Mouse (Mus musculus) ES-E14 (cell line): ENCODE results near the gene Plac9a. TPM values are rescaled to one million over a fixed set of nuclear protein-coding genes. Genes with fewer than 3 reads are reported as not detected.

Experiments
- DNase-seq: peaks from one replicate; pipeline ENCODE4 v3.0.0-alpha.2; 2013; ENCODE audit warnings: low read depth, low spot score
- H3K27ac ChIP-seq: 2 replicates; pipeline ENCODE4 v1.5.1; 2012; ENCODE audit warnings: low read depth, mild to moderate bottlenecking, low read length, moderate library complexity, mixed read lengths; ENCODE audit not compliant: poor library complexity, insufficient read depth, severe bottlenecking
- H3K36me3 ChIP-seq: 2 replicates; pipeline ENCODE4 v1.6.1; 2012; ENCODE audit warnings: mild to moderate bottlenecking, low read length, moderate library complexity, mixed read lengths; ENCODE audit not compliant: control insufficient read depth, poor library complexity, insufficient read depth, severe bottlenecking
- H3K4me1 ChIP-seq, 2 experiments: fragments of 150-350 bp in 1 of 2; sonication (generic) in 1 of 2; 2 replicates each; pipeline ENCODE4 v1.6.1; 2012; ENCODE audit warnings: low read length in 2 of 2, mild to moderate bottlenecking in 1 of 2, mixed read lengths in 1 of 2; ENCODE audit not compliant: control insufficient read depth in 2 of 2, insufficient read depth in 2 of 2, poor library complexity in 1 of 2
- H3K4me3 ChIP-seq, 2 experiments: fragments of 150-350 bp in 1 of 2; sonication (generic) in 1 of 2; 2 replicates each; pipeline ENCODE4 v1.5.1; 2012; ENCODE audit warnings: low read length in 2 of 2, low read depth in 1 of 2, mild to moderate bottlenecking in 1 of 2, mixed read lengths in 1 of 2; ENCODE audit not compliant: insufficient read depth in 1 of 2, poor library complexity in 1 of 2, severe bottlenecking in 1 of 2
- H3K9ac ChIP-seq: 2 replicates; pipeline ENCODE4 v1.6.1; 2012; ENCODE audit warnings: low read depth, mild to moderate bottlenecking, low read length, mixed read lengths; ENCODE audit not compliant: poor library complexity, insufficient read depth, severe bottlenecking
- H3K9me3 ChIP-seq: fragments of 150-350 bp; sonication (generic); 2 replicates; pipeline ENCODE4 v1.6.1; 2012; ENCODE audit warnings: low read depth, mild to moderate bottlenecking, low read length; ENCODE audit not compliant: control insufficient read depth, insufficient read depth
- CHD2 ChIP-seq: IDR thresholded peaks from 2 replicates; pipeline ENCODE4 v1.6.1; 2014; ENCODE audit warnings: mild to moderate bottlenecking, low read depth, low read length, inconsistent platforms
- HCFC1 ChIP-seq: IDR thresholded peaks from 2 replicates; pipeline ENCODE4 v1.6.1; 2012; ENCODE audit warnings: low read length, inconsistent platforms, borderline replicate concordance; ENCODE audit not compliant: insufficient read depth
- MAFK ChIP-seq: IDR thresholded peaks from 2 replicates; pipeline ENCODE4 v1.6.1; 2014; ENCODE audit warnings: mild to moderate bottlenecking, low read depth, low read length, inconsistent platforms; ENCODE audit not compliant: insufficient read depth
- ZC3H11A ChIP-seq: IDR thresholded peaks from 2 replicates; pipeline ENCODE4 v1.6.1; 2012; ENCODE audit warnings: low read depth, mild to moderate bottlenecking, inconsistent platforms, low read length, borderline replicate concordance
- ZNF384 ChIP-seq: IDR thresholded peaks from 2 replicates; pipeline ENCODE4 v1.6.1; 2012; ENCODE audit warnings: low read depth, low read length, inconsistent platforms
- in situ Hi-C, 2 experiments: fragments of 600-800 bp; cut with MboI; formaldehyde crosslinking; loops; one replicate each; pipeline ENCODE4 v1.15.1; 2025; ENCODE audit warnings: low sequenced_read_pairs in 2 of 2, inconsistent platforms in 1 of 2; ENCODE audit not compliant: unreplicated experiment in 2 of 2
- total RNA-seq: library from RNA; depleted of rRNA; stranded (reverse); fragments of 300-350 nt; gene quantifications from 2 replicates; pipeline ENCODE4 v1.2.3, GENCODE M21; 2012

The Plac9a gene
- total RNA-seq, 1 experiment = 6.5 TPM

- Histone ChIP-seq H3K4me3 (no peak overlapping the region), H3K9ac (no peak overlapping the region), H3K9me3 (no peaks in the 10 kb centered on the region), H3K27ac (no peak overlapping the region), H3K4me1 (peaks cover 5 to 32% of the 10 kb centered on the region in 2 experiments; a peak in 3 of 4 replicates), H3K36me3 (peaks cover 9% of the 10 kb centered on the region; the same call in 1 of the 2 replicates)
- TF ChIP-seq MAFK (no peak), ZC3H11A (no peak), CHD2 (no peak), HCFC1 (no peak), ZNF384 (no peak)
- in situ Hi-C loops = no loop called here
- DNase-seq = no peak
Observed at GRCm38 (mm10) chr14:25866832-25867231, 36.1 kb downstream of the Plac9a start.

GRCm38 (mm10) chr14:25866384-25866783 lies 36.5 kb downstream of the Plac9a start:
- peaks cover 5 to 33% of the 10 kb centered on the region in 2 experiments; a peak in 3 of 4 replicates for H3K4me1 ChIP-seq
- no peak overlapping the region for H3K27ac ChIP-seq
- TF ChIP-seq CHD2 = no peak
- no peak for TF ChIP-seq HCFC1
- no peak for TF ChIP-seq ZNF384
- TF ChIP-seq MAFK = no peak
- TF ChIP-seq ZC3H11A = no peak
- no peaks in the 10 kb centered on the region for H3K9me3 ChIP-seq
- in situ Hi-C loops = no loop called here
- no peak overlapping the region for H3K9ac ChIP-seq
- H3K36me3 ChIP-seq = peaks cover 7% of the 10 kb centered on the region; the same call in 1 of the 2 replicates
- no peak overlapping the region for H3K4me3 ChIP-seq
- no peak for DNase-seq

- TF ChIP-seq ZC3H11A (no peak), MAFK (no peak), HCFC1 (no peak), CHD2 (no peak), ZNF384 (no peak)
- Histone ChIP-seq H3K27ac (no peak overlapping the region), H3K4me3 (no peak overlapping the region), H3K36me3 (peaks cover 5% of the 10 kb centered on the region; the same call in 1 of the 2 replicates), H3K9ac (no peak overlapping the region), H3K9me3 (no peaks in the 10 kb centered on the region), H3K4me1 (peaks cover 5 to 35% of the 10 kb centered on the region in 2 experiments; a peak in 3 of 4 replicates)
- in situ Hi-C loops = no loop called here
- DNase-seq = no peak
Observed at GRCm38 (mm10) chr14:25865251-25865650, 37.6 kb downstream of the Plac9a start.

GRCm38 (mm10) chr14:25863721-25864120 lies 39.2 kb downstream of the Plac9a start:
- no peaks in the 10 kb centered on the region for H3K9me3 ChIP-seq
- in situ Hi-C loops = no loop called here
- no peak for DNase-seq
- peaks cover 3 to 35% of the 10 kb centered on the region in 2 experiments; a peak in 3 of 4 replicates for H3K4me1 ChIP-seq
- TF ChIP-seq ZC3H11A = no peak
- no peak for TF ChIP-seq MAFK
- no peak for TF ChIP-seq HCFC1
- TF ChIP-seq CHD2 = no peak
- TF ChIP-seq ZNF384 = no peak
- H3K27ac ChIP-seq = peak overlapping the region; percentile 16; the same call in 1 of the 2 replicates
- H3K9ac ChIP-seq = no peak overlapping the region
- no peak overlapping the region for H3K4me3 ChIP-seq
- H3K36me3 ChIP-seq = no peaks in the 10 kb centered on the region; the same call in 1 of the 2 replicates
